In genomic region chr12:28874781-28875251, GRCm38 (mm10) we compare ENCODE assay signal across 15 mouse cellular contexts.
DNase-seq lines count a peak whose midpoint lies in the region; ATAC-seq lines count a peak whose summit lies in the region.
"Had no signal": no experiment of that assay in that cellular context is flagged by ENCODE, and none has a peak within 500 bp of the region (broad histone marks: within the 10 kb centered on the region; RNA-seq: fewer than 3 reads in every experiment).

No protein-coding gene starts in this region.

- H3K36me3 ChIP-seq in midbrain, embryonic 15.5 days (replicated peaks): no peaks in the 10 kb centered on the region
- no peaks in the 10 kb centered on the region for H3K36me3 ChIP-seq in intestine, embryonic 16.5 days (ENCODE audit: control insufficient read depth, insufficient read depth, low read length)
- H3K36me3 ChIP-seq: embryonic facial prominence, embryonic 15.5 days had no signal

- no peak overlapping the region for H3K9ac ChIP-seq in midbrain, embryonic 15.5 days
- H3K9ac ChIP-seq in intestine, embryonic 16.5 days (ENCODE audit: low read depth, low read length): no peak overlapping the region
- H3K9ac ChIP-seq: embryonic facial prominence, embryonic 15.5 days had no signal

- no peak overlapping the region for H3K4me3 ChIP-seq in midbrain, embryonic 15.5 days
- no peak overlapping the region for H3K4me3 ChIP-seq in intestine, embryonic 16.5 days (ENCODE audit: low read length)
- H3K4me3 ChIP-seq: embryonic facial prominence, embryonic 15.5 days had no signal

- 47% methylated on average over 8 of the region's 8 CpGs for WGBS in midbrain, embryonic 15.5 days
- 72% methylated on average over 8 of the region's 8 CpGs for WGBS in intestine, embryonic 16.5 days

- no peak for DNase-seq in frontal cortex, postnatal 14 days (ENCODE audit: low spot score in 2 of 2)
- peak; percentile 9 for DNase-seq in ovary, postnatal 36 days (ENCODE audit: low spot score)
- no peak for DNase-seq in ovary, postnatal 14 days (ENCODE audit: low spot score)
- DNase-seq in gastrocnemius, adult 18-20 months (ENCODE audit: low spot score): no peak
- no peak for DNase-seq in heart, adult 9 months (ENCODE audit: low spot score in 2 of 2)
- DNase-seq: adrenal gland, postnatal 14 days; cerebellum, adult 9-10 months; heart, postnatal 14 days; lung, postnatal 36 days; thymus, postnatal 4 days had no signal

- peaks cover 23% of the 10 kb centered on the region for H3K4me1 ChIP-seq in midbrain, embryonic 15.5 days
- H3K4me1 ChIP-seq in intestine, embryonic 16.5 days (ENCODE audit: control insufficient read depth, insufficient read depth, low read length): no peaks in the 10 kb centered on the region
- H3K4me1 ChIP-seq: embryonic facial prominence, embryonic 15.5 days had no signal

- H3K27me3 ChIP-seq in midbrain, embryonic 15.5 days (replicated peaks): no peaks in the 10 kb centered on the region
- H3K27me3 ChIP-seq in intestine, embryonic 16.5 days (replicated peaks; ENCODE audit: control insufficient read depth, insufficient read depth, low read length): no peaks in the 10 kb centered on the region
- H3K27me3 ChIP-seq: embryonic facial prominence, embryonic 15.5 days; Patski had no signal

- ATAC-seq in frontal cortex, adult (ENCODE audit: low TSS enrichment): peak; percentile 43
- ATAC-seq in midbrain, embryonic 15.5 days (replicated peaks): peak; percentile 54
- ATAC-seq in intestine, embryonic 16.5 days: no peak
- ATAC-seq: Patski had no signal

- no peaks in the 10 kb centered on the region for H3K9me3 ChIP-seq in midbrain, embryonic 15.5 days
- H3K9me3 ChIP-seq in intestine, embryonic 16.5 days (ENCODE audit: control insufficient read depth, low read length): no peaks in the 10 kb centered on the region
- H3K9me3 ChIP-seq: embryonic facial prominence, embryonic 15.5 days had no signal

- H3K27ac ChIP-seq in midbrain, embryonic 15.5 days: peak overlapping the region; percentile 71
- H3K27ac ChIP-seq in intestine, embryonic 16.5 days (ENCODE audit: low read length): no peak overlapping the region
- H3K27ac ChIP-seq: embryonic facial prominence, embryonic 15.5 days had no signal

- no peak overlapping the region for H3K4me2 ChIP-seq in midbrain, embryonic 15.5 days
- H3K4me2 ChIP-seq in intestine, embryonic 16.5 days (ENCODE audit: low read depth, low read length): no peak overlapping the region
- H3K4me2 ChIP-seq: embryonic facial prominence, embryonic 15.5 days had no signal
